Mouse (Mus musculus) megakaryocyte, embryonic 14.5 days (primary cell): ENCODE data around the gene Cdt1.

Source experiments
- FLI1 ChIP-seq: IDR thresholded peaks from 2 replicates; pipeline ENCODE4 v1.6.1; 2012; ENCODE audit warnings: low read length, inconsistent platforms, mixed read lengths
- GATA1 ChIP-seq: IDR thresholded peaks from 3 replicates; pipeline ENCODE4 v1.6.1; 2012; ENCODE audit warnings: mixed read lengths, low read length, inconsistent platforms, borderline replicate concordance

GRCm38 (mm10) chr8:122616181-122616905, 48.5 kb downstream of the Cdt1 start:
- TF ChIP-seq GATA1 (no peak), FLI1 (no peak)
